ENCODE assay signal across 9 mouse cellular contexts in the genomic region with DNA sequence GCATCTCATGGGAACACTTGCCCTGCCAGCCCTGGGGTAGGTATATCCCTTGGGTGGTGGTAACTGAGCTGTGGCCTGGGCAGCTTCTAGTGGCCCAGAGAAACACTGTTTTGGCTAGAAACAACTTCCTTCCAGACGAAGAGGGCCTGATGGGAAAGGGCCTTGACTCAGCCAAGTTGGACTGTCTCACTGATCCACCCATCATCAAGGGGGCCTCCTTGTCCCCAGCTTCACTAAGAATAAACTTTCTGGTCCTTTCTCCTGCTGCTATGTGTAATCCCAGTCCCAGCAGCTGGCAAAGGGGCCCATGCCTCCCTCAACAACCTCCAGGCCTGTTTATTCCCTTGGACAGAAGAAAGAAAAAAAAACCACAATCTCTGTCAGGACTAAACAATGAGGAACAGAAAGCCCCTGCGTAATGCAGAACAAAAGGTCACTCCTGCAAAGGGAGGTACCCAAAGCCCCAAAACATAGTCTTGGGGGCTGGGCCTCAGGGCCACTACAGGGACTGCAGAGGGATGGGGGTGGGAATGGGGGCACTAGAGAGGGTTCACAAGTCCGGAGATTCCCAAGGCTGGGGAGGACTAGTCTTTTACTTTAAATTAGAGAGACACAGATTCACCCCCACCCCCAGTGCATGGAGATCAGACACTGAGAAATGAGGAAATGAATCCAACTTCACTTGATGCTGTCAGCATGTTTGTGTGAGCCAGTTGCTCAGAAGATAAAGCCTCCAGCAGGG. TPM values are rescaled to one million over a fixed set of nuclear protein-coding genes. Genes with fewer than 3 reads are reported as not detected.
DNase-seq lines count a peak whose midpoint lies in the region; TF ChIP-seq lines count a peak whose summit lies in the region.
"Had no signal": no experiment of that assay in that cellular context is flagged by ENCODE, and none has a peak within 500 bp of the region (broad histone marks: within the 10 kb centered on the region; RNA-seq: fewer than 3 reads in every experiment).

No protein-coding gene starts in this region.

- no peak for TF ChIP-seq CTCF in kidney, adult 2 months (conservative IDR thresholded peaks at IDR 0.05; ENCODE audit: insufficient read depth, insufficient read length, low read depth, low read length)

- intact Hi-C loops in heart, postnatal 10 days (cut with DNase I): no loop called here
- intact Hi-C loops in left cerebral cortex, postnatal 4 days (cut with DNase I): no loop called here

- no peak overlapping the region for H3K27ac ChIP-seq in kidney, adult 2 months (ENCODE audit: insufficient read depth, low read depth, low read length)
- H3K27ac ChIP-seq in macrophage: peak overlapping the region; percentile 96
- no peak overlapping the region for H3K27ac ChIP-seq in limb, embryonic 10.5 days

- no peaks in the 10 kb centered on the region for H3K27me3 ChIP-seq in kidney, adult 2 months (replicated peaks; ENCODE audit: control insufficient read depth, insufficient read depth, low read length)
- H3K27me3 ChIP-seq in limb, embryonic 10.5 days (ENCODE audit: low read depth, poor library complexity, severe bottlenecking): no peaks in the 10 kb centered on the region

- no peaks in the 10 kb centered on the region for H3K4me1 ChIP-seq in kidney, adult 2 months (ENCODE audit: control insufficient read depth, insufficient read depth, low read length)
- peaks cover 3% of the 10 kb centered on the region; the same call in 1 of the 2 replicates for H3K4me1 ChIP-seq in limb, embryonic 10.5 days

- H3K9me3 ChIP-seq in limb, embryonic 10.5 days (replicated peaks): no peaks in the 10 kb centered on the region

- peaks cover 89% of the 10 kb centered on the region for H3K79me2 ChIP-seq in macrophage (ENCODE audit: inconsistent target)

- TF ChIP-seq POLR2A in kidney, adult 2 months (IDR thresholded peaks at IDR 0.05; ENCODE audit: low read depth, low read length): no peak

- no peaks in the 10 kb centered on the region for H3K36me3 ChIP-seq in kidney, adult 2 months (ENCODE audit: control insufficient read depth, insufficient read depth, low read length)
- peaks cover 49% of the 10 kb centered on the region for H3K36me3 ChIP-seq in macrophage (ENCODE audit: inconsistent target)
- H3K36me3 ChIP-seq in limb, embryonic 10.5 days: no peaks in the 10 kb centered on the region

- DNase-seq in kidney, adult 2 months: peak; percentile 22
- DNase-seq in kidney, adult 8-10 months: no peak
- peak; percentile 64 for DNase-seq in NIH3T3 (ENCODE audit: low read depth)
- DNase-seq in heart, postnatal 10 days: peak; percentile 64 to 65
- DNase-seq in limb, embryonic 10.5 days (ENCODE audit: low spot score): no peak
- DNase-seq in T-cell, adult 2 months (ENCODE audit: low spot score): no peak
- DNase-seq in left cerebral cortex, postnatal 4 days: no peak
- DNase-seq: thymus, adult 2 months had no signal

- whole genome bisulfite sequencing in kidney, adult 2 months: 51% methylated on average over 3 of the region's 3 CpGs
- 3% methylated on average over 3 of the region's 3 CpGs for WGBS in macrophage (ENCODE audit: missing documents)
- WGBS in limb, embryonic 10.5 days: 61% methylated on average over 3 of the region's 3 CpGs

- H3K4me3 ChIP-seq in kidney, adult 2 months (ENCODE audit: insufficient read depth, low read depth, low read length): no peak overlapping the region
- no peak overlapping the region for H3K4me3 ChIP-seq in macrophage (ENCODE audit: inconsistent target)
- H3K4me3 ChIP-seq in limb, embryonic 10.5 days: no peak overlapping the region

RNA-seq across cellular contexts. Expression of a gene that starts 13.0 kb away (rescaled TPM):
- 6.5 and 8.4 TPM in 2 replicates for polyA plus RNA-seq in kidney, adult 2 months (2012; rRNA removed)
- 1 to 10 TPM; 5.3 to 7.2 TPM for total RNA-seq in heart, postnatal 10 days (2021)
- 100 to 1,000 TPM; 113 to 961 (median 353) TPM for total RNA-seq in macrophage (2018; cell fraction: chromatin; rRNA removed)
- total RNA-seq in macrophage (2018; cell fraction: cytosol; rRNA removed): 1,000 to 10,000 TPM in 2 of 26 experiments, 100 to 1,000 TPM in 24; 241 to 1,186 (median 606) TPM
- 1,000 to 10,000 TPM in 7 of 26 experiments, 100 to 1,000 TPM in 19; 164 to 1,820 (median 786) TPM for total RNA-seq in macrophage (2018; cell fraction: nucleus; rRNA removed)
- 132 to 265 TPM (median 207 TPM) in 3 replicates for polyA plus RNA-seq in macrophage (2018)
- 1.9 and 2.1 TPM in 2 replicates for polyA plus RNA-seq in limb, embryonic 10.5 days (2016; fragmentation: Nextera tagmentation; extraction: Ambion mirVana)
- total RNA-seq in left cerebral cortex, postnatal 4 days (2021): 1 to 10 TPM; 2.4 to 2.9 TPM

RNA-seq across cellular contexts. Expression of a gene that starts 38.9 kb away (rescaled TPM):
- 18.4 and 19.8 TPM in 2 replicates for polyA plus RNA-seq in kidney, adult 2 months (2012; rRNA removed)
- total RNA-seq in heart, postnatal 10 days (2021): 10 to 100 TPM; 75.8 to 82.6 TPM
- 100 to 1,000 TPM; 195 to 794 (median 326) TPM for total RNA-seq in macrophage (2018; cell fraction: chromatin; rRNA removed)
- 10 to 100 TPM; 22.8 to 49.5 (median 35.7) TPM for total RNA-seq in macrophage (2018; cell fraction: cytosol; rRNA removed)
- 100 to 1,000 TPM in 16 of 26 experiments, 10 to 100 TPM in 10; 78.6 to 356 (median 119) TPM for total RNA-seq in macrophage (2018; cell fraction: nucleus; rRNA removed)
- polyA plus RNA-seq in macrophage (2018): 28.8 to 76.6 TPM (median 37.9 TPM) in 3 replicates
- 6.3 and 8.7 TPM in 2 replicates for polyA plus RNA-seq in limb, embryonic 10.5 days (2016; fragmentation: Nextera tagmentation; extraction: Ambion mirVana)
- total RNA-seq in left cerebral cortex, postnatal 4 days (2021): 10 to 100 TPM; 50.3 to 51.0 TPM

Comparison
In these comparisons a context has a peak if more than half of its experiments do, and no peak if none do; other contexts are left out.
1. DNase-seq: peak in kidney, adult 2 months (single experiment), NIH3T3 (single experiment) and heart, postnatal 10 days (2 of 2); none in kidney, adult 8-10 months (0 of 2), limb, embryonic 10.5 days (single experiment), T-cell, adult 2 months (single experiment) and left cerebral cortex, postnatal 4 days (single experiment).
2. RNA of a gene that starts 13.0 kb away (polyA plus RNA-seq): 132 to 265 TPM in macrophage; 6.5 to 8.4 TPM in kidney, adult 2 months and 1.9 to 2.1 TPM in limb, embryonic 10.5 days; every median in the first group is over 10 times any median in the second.